Mouse (Mus musculus) forebrain, embryonic 12.5 days (tissue): ENCODE results near the gene Tceanc2. TPM values are rescaled to one million over a fixed set of nuclear protein-coding genes. Genes with fewer than 3 reads are reported as not detected.
"Not testable (repeated sequence)": the region's sequence is repeated elsewhere in the genome, so short reads cannot be mapped to it uniquely, and the experiment has no call there.

Source experiments
- ATAC-seq: fragments of 200-750 bp; cut with Nextera tagmentation; 2 replicates; pipeline ENCODE4 v1.8.0; 2017; ENCODE audit warnings: moderate TSS enrichment; ENCODE audit not compliant: low FRiP score
- H3K27ac ChIP-seq: fragments of 300-500 bp; sonication (generic); 2 replicates; pipeline ENCODE4 v1.5.1; 2016; ENCODE audit warnings: mild to moderate bottlenecking
- H3K27me3 ChIP-seq: fragments of 300-500 bp; sonication (generic); 2 replicates; pipeline ENCODE4 v1.6.1; 2016; ENCODE audit warnings: mild to moderate bottlenecking
- H3K36me3 ChIP-seq: fragments of 300-500 bp; sonication (generic); replicated peaks from 2 replicates; pipeline ENCODE4 v1.6.1; 2016; ENCODE audit warnings: mild to moderate bottlenecking
- H3K4me1 ChIP-seq: fragments of 300-500 bp; sonication (generic); 2 replicates; pipeline ENCODE4 v1.6.1; 2016
- H3K4me2 ChIP-seq: fragments of 300-500 bp; sonication (generic); 2 replicates; pipeline ENCODE4 v1.6.1; 2016; ENCODE audit warnings: mild to moderate bottlenecking, moderate library complexity
- H3K4me3 ChIP-seq: fragments of 300-500 bp; sonication (generic); replicated peaks from 2 replicates; pipeline ENCODE4 v1.5.1; 2016; ENCODE audit warnings: mild to moderate bottlenecking
- H3K9ac ChIP-seq: fragments of 300-500 bp; sonication (generic); 2 replicates; pipeline ENCODE4 v1.6.1; 2016; ENCODE audit warnings: mild to moderate bottlenecking
- H3K9me3 ChIP-seq: fragments of 300-500 bp; sonication (generic); 2 replicates; pipeline ENCODE4 v1.6.1; 2016
- WGBS: fragments of 180-500 bp; shearing (Covaris S2); methylation state at CpG from one replicate; pipeline ENCODE4 v1.1.7; 2016; 5-methylcytosine and 5-hydroxymethylcytosine counted together
- polyA plus RNA-seq: library from polyadenylated mRNA; unstranded; fragments of >200 nt; fragmentation: Nextera tagmentation; extraction: Ambion mirVana; gene quantifications from 2 replicates; pipeline ENCODE4 v1.2.1, GENCODE M21; 2016

Gene Tceanc2
- polyA plus RNA-seq, 1 experiment from 2014 or later: 26.5 TPM

DNA sequence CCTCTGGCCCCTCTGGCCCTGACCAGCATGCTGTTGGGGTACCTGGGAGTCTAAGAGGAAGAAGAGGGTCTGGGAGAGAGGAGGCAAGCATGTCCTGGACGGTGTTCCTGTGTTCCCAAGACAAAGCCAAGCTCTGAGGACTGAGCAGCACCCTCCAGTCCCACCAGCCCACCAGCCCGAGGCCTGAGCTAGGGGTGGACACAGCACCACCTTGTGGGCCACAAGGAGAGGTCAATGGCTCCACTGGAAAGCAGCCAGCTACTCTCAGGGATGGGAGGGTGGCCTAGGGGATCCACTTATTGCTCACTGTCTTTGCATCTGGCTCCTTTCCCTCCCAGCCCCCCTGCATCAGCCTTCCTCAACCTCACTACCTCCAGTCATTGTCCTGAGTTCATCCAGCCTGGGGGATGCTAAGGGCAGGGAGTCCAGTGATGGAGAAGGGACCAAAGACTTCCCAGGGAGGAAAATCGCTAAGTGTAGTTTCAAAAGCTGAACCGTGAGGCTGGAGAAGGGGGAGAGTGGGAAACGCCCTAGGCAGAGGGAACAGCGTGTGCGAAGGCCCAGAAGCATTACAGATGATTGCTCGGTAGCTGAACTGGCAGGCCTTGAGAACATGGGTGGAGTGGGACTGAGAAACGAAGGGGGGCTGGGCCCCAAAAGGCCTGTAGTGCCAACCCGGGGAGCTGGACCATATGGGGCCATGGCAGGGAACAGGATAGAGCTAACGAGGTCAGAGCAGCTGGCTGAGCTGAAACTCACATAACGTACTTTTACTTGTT lies 57.6 kb downstream of the Tceanc2 start:
- WGBS: 40% methylated on average over 12 of the region's 12 CpGs
- H3K27me3 ChIP-seq: peaks cover 5% of the 10 kb centered on the region
- peak overlapping the region; percentile 36; the same call in 1 of the 2 replicates for H3K27ac ChIP-seq
- H3K4me1 ChIP-seq: peaks cover 27% of the 10 kb centered on the region
- H3K9me3 ChIP-seq: no peaks in the 10 kb centered on the region
- no peak overlapping the region for H3K9ac ChIP-seq
- H3K36me3 ChIP-seq: no peaks in the 10 kb centered on the region
- H3K4me3 ChIP-seq: no peak overlapping the region
- no peak overlapping the region for H3K4me2 ChIP-seq
- peak; percentile 85 for ATAC-seq

DNA sequence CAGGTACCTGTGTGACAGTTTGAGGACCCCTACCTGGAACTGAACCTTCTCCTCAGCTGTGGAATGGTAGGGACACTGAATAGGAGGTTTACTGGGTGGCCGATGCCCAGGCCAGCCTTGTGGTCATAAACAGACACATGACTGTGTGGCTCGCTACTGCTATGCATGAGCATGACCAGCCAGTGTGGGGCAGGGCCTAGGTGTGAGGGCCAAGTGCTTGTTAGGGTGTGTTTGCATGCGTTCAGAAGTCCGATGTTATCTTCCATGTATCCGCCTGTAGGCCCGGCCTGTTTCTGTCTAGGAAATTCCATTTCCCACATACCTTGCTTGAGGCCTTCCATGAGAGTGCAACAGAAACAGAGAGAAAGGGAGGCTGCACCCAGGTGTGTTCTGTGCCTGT lies 58.2 kb downstream of the Tceanc2 start:
- H3K9ac ChIP-seq: no peak overlapping the region

DNA sequence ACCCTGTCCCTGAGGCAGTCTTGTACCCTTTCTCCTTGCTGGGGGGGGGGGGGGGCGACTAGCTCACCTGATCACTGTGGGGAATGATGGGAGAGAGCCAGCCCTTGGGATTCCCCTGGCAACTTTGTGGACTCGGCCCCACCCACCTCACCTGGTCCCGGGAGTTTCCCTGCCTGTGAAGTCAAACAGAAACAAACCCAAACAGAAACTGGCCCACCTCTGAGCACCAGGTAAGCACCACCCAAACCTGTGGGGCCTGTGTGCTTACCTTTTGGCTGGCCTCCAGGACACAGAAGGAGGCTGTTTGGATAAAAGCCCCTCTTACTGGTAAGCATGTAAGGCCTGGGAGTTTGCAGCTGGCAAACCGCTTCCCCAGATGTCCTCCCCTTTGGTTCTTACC lies 59.9 kb downstream of the Tceanc2 start:
- 70% methylated on average over 4 of the region's 4 CpGs for WGBS
- H3K4me1 ChIP-seq: peaks cover 12% of the 10 kb centered on the region
- H3K9ac ChIP-seq: no peak overlapping the region
- no peaks in the 10 kb centered on the region for H3K36me3 ChIP-seq
- ATAC-seq: no peak
- H3K4me3 ChIP-seq: no peak overlapping the region
- no peak overlapping the region for H3K27ac ChIP-seq
- H3K27me3 ChIP-seq: peaks cover 3% of the 10 kb centered on the region; the same call in 1 of the 2 replicates
- no peak overlapping the region for H3K4me2 ChIP-seq
- H3K9me3 ChIP-seq: no peaks in the 10 kb centered on the region

More for the DNA sequence above, 58.2 kb downstream of the Tceanc2 start:
- no peak overlapping the region for H3K27ac ChIP-seq
- H3K9me3 ChIP-seq: no peaks in the 10 kb centered on the region
- H3K36me3 ChIP-seq: no peaks in the 10 kb centered on the region
- WGBS: 93% methylated on average over 6 of the region's 6 CpGs
- H3K4me1 ChIP-seq: peaks cover 24% of the 10 kb centered on the region
- ATAC-seq: no peak
- H3K4me2 ChIP-seq: no peak overlapping the region
- no peak overlapping the region for H3K4me3 ChIP-seq
- H3K27me3 ChIP-seq: peaks cover 3% of the 10 kb centered on the region; the same call in 1 of the 2 replicates

DNA sequence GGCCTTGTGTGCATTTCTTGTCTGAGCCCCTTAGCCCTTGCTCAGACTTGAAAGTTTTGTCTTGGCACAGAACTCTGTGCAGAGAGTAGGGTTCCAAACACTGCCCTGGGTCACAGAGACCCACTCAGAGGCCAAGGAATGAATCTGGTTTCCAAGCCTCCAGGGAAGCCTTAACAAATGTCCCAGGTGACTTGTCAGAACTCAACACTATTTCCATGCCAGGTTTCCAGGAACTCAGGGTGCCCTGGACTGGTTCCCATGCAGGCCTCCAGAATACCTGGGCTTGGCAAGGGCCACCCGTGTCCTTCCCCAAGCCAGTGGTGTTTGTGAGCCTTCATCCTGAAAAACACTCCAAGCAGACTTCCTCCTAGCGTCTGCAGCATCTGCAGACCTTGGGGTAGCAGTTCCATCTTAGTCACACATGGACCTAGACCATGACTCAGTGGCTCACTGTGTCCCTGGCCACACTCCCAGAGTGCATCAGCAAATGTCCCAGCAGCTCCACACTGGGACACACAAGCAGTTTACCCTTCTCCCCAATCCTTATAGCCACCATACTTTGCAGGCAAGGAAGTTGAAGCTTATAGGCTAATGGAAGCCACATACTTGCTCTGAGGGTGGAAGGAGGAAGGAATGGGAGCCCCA lies 61.1 kb downstream of the Tceanc2 start:
- Histone ChIP-seq H3K27ac (no peak overlapping the region), H3K4me3 (no peak overlapping the region), H3K27me3 (peaks cover 3% of the 10 kb centered on the region; the same call in 1 of the 2 replicates), H3K4me2 (no peak overlapping the region), H3K36me3 (no peaks in the 10 kb centered on the region), H3K4me1 (peaks cover 11% of the 10 kb centered on the region), H3K9me3 (no peaks in the 10 kb centered on the region), H3K9ac (no peak overlapping the region)
- no peak for ATAC-seq
- WGBS: 81% methylated on average over 2 of the region's 2 CpGs

DNA sequence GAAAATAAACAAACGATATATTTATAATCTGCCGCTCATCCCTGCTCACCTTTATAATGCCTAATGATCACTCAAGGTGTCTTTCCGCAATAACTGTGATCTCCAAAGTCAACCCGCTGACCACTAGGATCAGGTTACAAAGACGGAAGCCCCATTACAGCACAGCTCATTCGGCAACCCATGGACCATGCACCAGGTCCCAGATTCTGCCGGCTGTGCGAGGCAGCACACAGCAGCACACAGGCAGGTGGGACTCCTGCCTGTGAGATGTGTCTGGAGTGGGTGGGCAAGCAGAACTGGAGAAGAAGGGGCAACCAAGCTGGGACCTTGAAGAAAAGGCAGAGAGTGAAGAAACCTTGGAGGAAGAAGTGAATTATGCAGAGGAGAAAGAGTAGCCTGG lies 64.6 kb downstream of the Tceanc2 start:
- no peak overlapping the region for H3K9ac ChIP-seq
- 71% methylated on average over 8 of the region's 8 CpGs for WGBS
- H3K9me3 ChIP-seq: no peaks in the 10 kb centered on the region
- H3K27me3 ChIP-seq: peaks cover 3% of the 10 kb centered on the region; the same call in 1 of the 2 replicates
- H3K4me1 ChIP-seq: no peaks in the 10 kb centered on the region
- H3K27ac ChIP-seq: no peak overlapping the region
- ATAC-seq: no peak
- H3K4me3 ChIP-seq: no peak overlapping the region
- no peak overlapping the region for H3K4me2 ChIP-seq
- no peaks in the 10 kb centered on the region for H3K36me3 ChIP-seq

DNA sequence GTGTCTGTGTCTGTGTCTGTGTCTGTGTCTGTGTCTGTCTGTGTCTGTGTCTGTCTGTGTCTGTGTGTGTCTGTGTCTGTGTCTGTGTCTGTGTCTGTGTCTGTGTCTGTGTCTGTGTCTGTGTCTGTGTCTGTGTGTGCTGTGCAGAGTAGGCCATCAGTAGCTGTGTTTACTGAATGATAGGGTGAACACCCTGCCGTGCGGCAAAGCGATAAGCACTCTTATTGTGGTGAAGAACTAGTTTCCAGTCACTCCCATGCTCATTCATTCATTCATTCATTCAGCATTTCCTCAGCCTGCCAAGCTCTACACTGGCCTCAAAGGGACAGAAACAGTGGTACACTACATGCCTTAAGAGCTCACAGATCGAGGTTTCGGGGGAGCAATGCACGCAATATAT lies 69.7 kb downstream of the Tceanc2 start:
- H3K9me3 ChIP-seq, H3K9ac ChIP-seq, H3K27ac ChIP-seq, ATAC-seq, H3K4me3 ChIP-seq, H3K4me2 ChIP-seq, H3K4me1 ChIP-seq, H3K27me3 ChIP-seq, H3K36me3 ChIP-seq: not testable (repeated sequence)
- 92% methylated on average over 6 of the region's 6 CpGs for WGBS

DNA sequence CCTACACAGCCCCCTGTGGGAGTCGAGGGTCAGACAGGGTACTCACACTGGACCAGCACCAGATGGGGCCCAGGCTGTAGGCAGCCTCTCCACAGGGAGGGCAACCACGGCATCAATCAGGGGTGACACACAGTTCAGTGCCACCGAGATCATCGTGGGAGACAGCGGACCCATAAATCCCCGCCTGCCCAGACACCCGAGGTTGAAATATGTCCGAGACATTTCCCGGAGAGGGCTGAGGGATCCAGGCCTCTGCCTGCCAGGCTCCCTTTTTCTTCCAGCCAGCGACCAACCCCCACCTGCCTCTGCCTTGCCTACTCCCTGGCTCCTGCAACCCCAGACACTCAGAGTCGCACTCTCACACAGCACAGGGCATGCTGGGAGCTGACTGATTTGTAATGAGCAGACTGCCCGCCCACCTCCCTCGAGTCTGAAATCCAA lies 70.6 kb downstream of the Tceanc2 start:
- peak; percentile 72; the same call in 1 of the 2 replicates for ATAC-seq

DNA sequence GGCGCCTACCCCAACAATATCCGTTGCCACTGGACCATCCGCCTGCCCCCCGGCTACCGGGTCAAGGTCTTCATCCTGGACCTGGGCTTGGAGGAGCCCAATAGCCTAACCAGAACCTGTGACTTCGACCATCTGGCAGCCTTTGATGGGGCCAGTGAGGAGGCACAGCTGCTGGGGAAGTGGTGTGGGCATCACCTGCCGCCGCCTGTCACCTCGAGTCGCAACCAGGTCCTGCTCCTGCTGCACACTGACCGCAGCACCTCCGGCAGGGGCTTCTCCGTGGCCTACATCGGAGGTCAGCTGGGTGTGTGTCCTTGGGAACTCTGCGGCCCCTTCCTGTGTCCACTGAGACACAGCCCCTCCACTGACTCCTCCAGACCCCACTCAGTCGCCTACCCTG lies 72.1 kb downstream of the Tceanc2 start:
- H3K4me2 ChIP-seq: no peak overlapping the region
- no peaks in the 10 kb centered on the region for H3K36me3 ChIP-seq
- no peak overlapping the region for H3K27ac ChIP-seq
- H3K4me3 ChIP-seq: no peak overlapping the region
- 95% methylated on average over 16 of the region's 16 CpGs for whole genome bisulfite sequencing
- 0 out of 2 replicates have a peak, but pooled peaks cover 4% of the 10 kb centered on the region for H3K27me3 ChIP-seq
- peaks cover 9% of the 10 kb centered on the region for H3K4me1 ChIP-seq
- no peak overlapping the region for H3K9ac ChIP-seq
- no peak for ATAC-seq
- no peaks in the 10 kb centered on the region for H3K9me3 ChIP-seq

More for the DNA sequence above, 70.6 kb downstream of the Tceanc2 start:
- H3K4me3 ChIP-seq: no peak overlapping the region
- peaks cover 9% of the 10 kb centered on the region for H3K4me1 ChIP-seq
- no peaks in the 10 kb centered on the region for H3K36me3 ChIP-seq
- H3K27me3 ChIP-seq: 0 out of 2 replicates have a peak, but pooled peaks cover 4% of the 10 kb centered on the region
- no peak overlapping the region for H3K4me2 ChIP-seq
- H3K27ac ChIP-seq: 0 out of 2 replicates have a peak overlapping the region, but pooled peaks have one; percentile 33
- H3K9ac ChIP-seq: no peak overlapping the region
- no peaks in the 10 kb centered on the region for H3K9me3 ChIP-seq
- WGBS: 65% methylated on average over 13 of the region's 13 CpGs

DNA sequence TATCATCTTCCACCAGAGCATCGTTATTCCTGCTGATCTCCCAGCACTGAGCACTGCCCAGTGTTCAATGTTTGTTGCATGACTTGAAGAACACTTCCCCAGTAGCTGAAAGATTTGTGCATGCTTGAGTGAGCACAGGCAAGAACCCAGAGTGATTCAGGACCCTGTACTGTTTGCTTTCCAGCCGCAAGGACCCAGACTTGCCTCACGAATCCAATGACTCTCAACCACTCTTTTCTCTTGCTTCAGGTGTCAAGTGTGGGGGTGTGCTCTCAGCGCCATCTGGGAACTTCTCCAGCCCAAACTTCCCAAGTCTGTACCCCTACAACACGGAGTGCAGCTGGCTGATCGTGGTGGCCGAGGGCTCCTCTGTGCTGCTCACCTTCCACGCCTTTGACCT lies 76.7 kb downstream of the Tceanc2 start:
- no peaks in the 10 kb centered on the region for H3K9me3 ChIP-seq
- no peak overlapping the region for H3K4me3 ChIP-seq
- H3K36me3 ChIP-seq: no peaks in the 10 kb centered on the region
- H3K27ac ChIP-seq: no peak overlapping the region
- H3K4me2 ChIP-seq: no peak overlapping the region
- 86% methylated on average over 8 of the region's 8 CpGs for WGBS
- H3K27me3 ChIP-seq: 0 out of 2 replicates have a peak, but pooled peaks cover 4% of the 10 kb centered on the region
- H3K9ac ChIP-seq: no peak overlapping the region
- peaks cover 13% of the 10 kb centered on the region for H3K4me1 ChIP-seq
- ATAC-seq: no peak

DNA sequence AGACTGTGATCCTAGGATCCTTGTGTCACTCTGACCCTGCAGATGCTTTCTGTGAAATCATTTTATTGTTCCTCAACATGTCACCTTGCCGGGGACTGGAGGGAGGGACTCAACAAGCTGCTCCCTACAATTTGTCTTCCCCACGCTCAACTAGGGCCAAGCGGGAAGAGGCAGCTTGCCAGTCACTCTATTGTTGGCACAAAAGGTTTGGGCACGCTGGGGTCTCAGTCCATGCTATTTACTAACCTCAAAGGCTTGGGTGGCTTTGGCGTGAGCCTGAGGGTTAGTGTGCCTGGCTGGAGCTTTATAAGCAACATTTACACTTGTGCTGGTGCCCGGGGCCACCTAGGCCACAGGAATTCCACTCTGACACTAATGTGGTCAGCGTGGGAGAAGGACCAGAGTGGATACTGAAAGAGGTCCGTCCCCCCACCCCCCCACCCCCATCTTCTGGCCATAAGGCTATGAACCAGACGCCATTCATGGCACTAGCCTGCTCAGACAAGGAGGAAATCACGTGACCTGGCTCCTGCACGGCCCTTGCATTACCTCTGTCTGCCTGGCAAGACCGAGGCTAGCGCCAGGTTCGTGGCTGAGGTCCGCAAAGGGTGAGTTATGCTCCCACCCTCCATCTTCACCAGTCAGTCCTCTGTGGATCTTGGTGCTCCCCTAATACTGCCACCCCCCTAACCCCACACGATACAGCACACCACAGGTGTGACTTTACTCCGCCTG lies 80.0 kb downstream of the Tceanc2 start:
- WGBS: 83% methylated on average over 17 of the region's 17 CpGs
- Histone ChIP-seq H3K4me3 (no peak overlapping the region), H3K9ac (no peak overlapping the region), H3K27ac (no peak overlapping the region), H3K9me3 (no peaks in the 10 kb centered on the region), H3K27me3 (no peaks in the 10 kb centered on the region), H3K4me1 (peaks cover 32% of the 10 kb centered on the region), H3K4me2 (no peak overlapping the region), H3K36me3 (no peaks in the 10 kb centered on the region)
- no peak for ATAC-seq

DNA sequence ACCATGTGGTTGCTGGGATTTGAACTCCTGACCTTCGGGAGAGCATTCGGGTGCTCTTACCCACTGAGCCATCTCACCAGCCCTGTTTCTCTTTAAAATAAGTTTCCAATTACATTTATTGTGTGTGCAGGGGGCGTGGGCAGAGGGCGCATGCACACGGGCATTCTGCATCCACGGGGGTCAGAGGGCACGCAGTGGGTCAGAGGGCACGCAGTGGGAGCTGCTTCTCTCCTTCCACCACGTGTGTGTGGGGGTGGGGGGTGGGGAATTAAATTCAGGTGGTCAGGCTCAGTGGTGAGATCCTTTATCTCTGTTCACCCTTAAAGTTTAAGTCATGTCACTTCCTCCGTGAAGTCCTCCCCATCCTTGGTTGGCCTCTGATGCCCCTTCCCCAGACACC lies 80.5 kb downstream of the Tceanc2 start:
- no peak overlapping the region for H3K4me2 ChIP-seq
- H3K36me3 ChIP-seq: no peaks in the 10 kb centered on the region
- no peaks in the 10 kb centered on the region for H3K27me3 ChIP-seq
- 77% methylated on average over 10 of the region's 10 CpGs for WGBS
- ATAC-seq: no peak
- no peak overlapping the region for H3K9ac ChIP-seq
- H3K27ac ChIP-seq: no peak overlapping the region
- peaks cover 32% of the 10 kb centered on the region for H3K4me1 ChIP-seq
- H3K9me3 ChIP-seq: no peaks in the 10 kb centered on the region
- H3K4me3 ChIP-seq: no peak overlapping the region

DNA sequence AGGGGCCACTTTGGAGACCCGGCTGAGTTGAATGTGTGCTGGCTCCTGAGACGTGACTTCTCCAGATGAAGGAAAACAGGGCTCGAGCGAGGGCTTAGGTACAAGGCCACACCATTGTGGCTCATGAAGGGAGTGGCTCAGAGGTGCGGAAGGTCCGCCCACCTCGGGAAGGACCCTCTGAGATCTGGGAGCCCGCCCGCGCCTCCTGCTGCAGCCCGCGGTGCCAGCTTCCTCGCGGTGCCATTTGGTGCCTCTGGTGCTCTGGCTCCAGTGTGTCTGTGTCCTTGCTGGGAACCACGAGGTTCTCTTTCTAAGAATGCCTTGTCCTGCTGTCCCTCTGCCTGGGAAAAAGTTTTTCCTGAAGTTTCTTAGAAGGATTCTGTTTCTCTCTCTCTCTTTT lies 81.0 kb downstream of the Tceanc2 start:
- no peak overlapping the region for H3K27ac ChIP-seq
- H3K4me1 ChIP-seq: peaks cover 32% of the 10 kb centered on the region
- H3K4me2 ChIP-seq: no peak overlapping the region

More for the DNA sequence above, 81.0 kb downstream of the Tceanc2 start:
- H3K9ac ChIP-seq: no peak overlapping the region
- 67% methylated on average over 15 of the region's 15 CpGs for WGBS
- ATAC-seq: no peak
- no peak overlapping the region for H3K4me3 ChIP-seq
- H3K9me3 ChIP-seq: no peaks in the 10 kb centered on the region
- no peaks in the 10 kb centered on the region for H3K36me3 ChIP-seq
- no peaks in the 10 kb centered on the region for H3K27me3 ChIP-seq
